Mouse (Mus musculus) thymus, postnatal 14 days (tissue): ENCODE measurements around the gene Gm44596.

Source experiments
- DNase-seq: peaks from one replicate; pipeline ENCODE4 v3.0.0; 2021

Gm44596 gene

DNA sequence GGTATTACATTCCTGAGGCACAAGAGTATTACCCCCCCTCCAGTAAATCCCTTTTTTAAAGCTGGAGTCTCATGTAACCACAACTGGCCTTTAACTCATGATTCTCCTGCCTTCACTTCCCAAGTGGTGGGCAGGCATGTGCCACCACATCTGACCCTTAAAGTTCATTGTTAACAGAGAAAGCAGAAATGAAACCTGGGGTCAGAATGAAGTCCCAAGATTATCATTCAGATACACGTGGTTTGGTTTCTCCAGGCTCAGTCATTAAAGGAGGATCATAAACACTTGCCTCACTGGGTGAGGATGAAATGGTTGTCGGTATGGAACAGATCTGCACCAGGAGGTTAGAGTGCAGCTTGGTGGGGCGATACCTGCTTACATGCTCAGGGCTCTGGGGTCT, 6.0 kb downstream of the Gm44596 start:
- DNase-seq = no peak

GRCm38 (mm10) chr6:128383752-128384151, 8.4 kb downstream of the Gm44596 start:
- DNase-seq = no peak

- DNase-seq = no peak
Observed at GRCm38 (mm10) chr6:128385026-128385425, 9.7 kb downstream of the Gm44596 start.

DNA sequence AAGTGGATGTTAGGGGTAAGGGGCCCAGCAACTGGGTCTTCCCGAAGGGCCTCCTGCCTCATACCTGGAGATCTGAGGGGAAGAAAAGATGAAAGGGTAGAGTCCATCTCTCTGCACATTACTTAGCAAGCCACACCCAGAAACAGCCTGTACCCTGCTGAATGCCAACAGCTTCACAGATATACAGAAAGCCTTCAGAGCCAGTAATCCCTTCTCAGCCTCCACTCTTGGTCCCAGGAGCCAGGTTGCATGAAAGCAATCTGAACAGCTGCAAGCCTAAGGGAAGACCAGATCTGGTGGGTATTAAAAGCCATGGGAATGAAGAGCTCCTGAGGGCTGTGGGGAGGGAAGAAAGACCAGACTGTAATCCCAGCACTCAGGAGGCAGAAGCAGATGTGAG, 13.9 kb downstream of the Gm44596 start:
- no peak for DNase-seq

DNA sequence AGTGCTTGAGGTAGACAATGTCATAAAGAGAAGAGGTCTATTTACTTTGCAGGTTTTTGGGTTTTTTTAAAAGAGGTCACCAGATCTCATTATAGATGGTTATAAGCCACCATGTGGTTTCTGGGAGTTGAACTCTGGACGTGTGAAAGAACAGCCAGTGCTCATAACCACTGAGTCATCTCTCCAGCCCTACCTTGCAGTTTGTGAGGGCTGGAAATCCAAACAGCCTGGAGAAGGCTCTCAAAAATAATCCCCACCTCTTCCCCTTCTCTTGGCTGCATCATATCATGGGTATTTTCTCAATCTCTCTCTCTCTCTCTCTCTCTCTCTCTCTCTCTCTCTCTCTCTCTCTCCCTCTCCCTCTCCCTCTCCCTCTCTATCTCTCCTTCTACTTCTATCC, 15.4 kb downstream of the Gm44596 start:
- DNase-seq = no peak

DNA sequence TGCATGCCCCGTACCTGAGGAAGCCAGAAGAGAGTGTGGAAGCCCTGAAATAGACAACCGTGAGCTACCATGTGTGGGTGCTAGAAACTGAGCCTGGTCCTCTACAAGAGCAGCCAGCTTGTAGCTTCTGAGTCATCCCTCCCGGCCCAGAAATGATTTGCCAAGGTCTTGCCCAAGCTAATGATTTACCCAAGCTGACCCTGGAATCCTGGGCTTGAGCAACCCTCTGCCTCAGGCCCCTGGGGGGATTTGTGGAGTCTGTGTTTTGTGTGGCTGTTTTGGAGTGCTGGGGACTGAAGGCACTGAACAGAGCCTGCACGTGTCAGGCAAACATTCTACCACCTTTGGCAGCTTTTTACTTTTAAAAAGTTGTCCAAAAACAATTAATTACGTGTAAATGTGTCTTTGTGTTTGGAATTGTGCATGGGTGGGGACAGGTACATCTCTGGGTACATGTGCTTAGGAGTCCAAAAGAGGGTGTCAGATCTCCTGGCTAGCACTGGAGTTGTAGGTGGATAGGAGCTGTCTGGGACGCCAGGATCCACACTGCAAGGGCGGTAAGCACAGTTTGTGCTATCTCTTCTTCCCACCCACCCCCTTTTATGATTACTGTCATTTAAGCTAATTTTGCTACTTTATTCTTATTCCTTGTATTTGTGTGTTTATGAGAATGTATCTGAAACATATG, 22.4 kb downstream of the Gm44596 start:
- no peak for DNase-seq

DNA sequence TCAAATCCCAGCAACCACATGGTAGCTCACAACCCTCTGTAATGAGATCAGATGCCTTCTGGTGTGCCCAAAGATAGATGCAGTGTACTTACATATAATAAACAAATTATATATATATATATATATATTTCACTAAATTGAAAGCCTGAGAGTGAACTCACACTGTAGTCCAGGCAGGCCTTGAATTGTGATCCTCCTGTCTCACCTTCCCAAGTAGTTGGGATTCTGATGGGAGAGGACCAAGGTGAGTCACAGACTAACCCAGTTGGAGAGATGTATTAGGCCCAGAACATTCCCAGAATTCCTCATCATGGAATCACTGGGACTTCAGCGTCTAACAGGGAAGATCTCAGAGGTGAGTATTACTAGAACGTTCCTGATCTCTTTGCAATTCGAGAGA, 23.7 kb downstream of the Gm44596 start, which contains the start of gene Nrip2:
Gene Nrip2 (plus strand): TSS at position 301 of the 400 bp plus-strand sequence.
- no peak for DNase-seq

GRCm38 (mm10) chr6:128399421-128400185, 24.3 kb downstream of the Gm44596 start:
- no peak for DNase-seq

- DNase-seq = no peak
Observed at GRCm38 (mm10) chr6:128404708-128405107, 29.4 kb downstream of the Gm44596 start.

DNA sequence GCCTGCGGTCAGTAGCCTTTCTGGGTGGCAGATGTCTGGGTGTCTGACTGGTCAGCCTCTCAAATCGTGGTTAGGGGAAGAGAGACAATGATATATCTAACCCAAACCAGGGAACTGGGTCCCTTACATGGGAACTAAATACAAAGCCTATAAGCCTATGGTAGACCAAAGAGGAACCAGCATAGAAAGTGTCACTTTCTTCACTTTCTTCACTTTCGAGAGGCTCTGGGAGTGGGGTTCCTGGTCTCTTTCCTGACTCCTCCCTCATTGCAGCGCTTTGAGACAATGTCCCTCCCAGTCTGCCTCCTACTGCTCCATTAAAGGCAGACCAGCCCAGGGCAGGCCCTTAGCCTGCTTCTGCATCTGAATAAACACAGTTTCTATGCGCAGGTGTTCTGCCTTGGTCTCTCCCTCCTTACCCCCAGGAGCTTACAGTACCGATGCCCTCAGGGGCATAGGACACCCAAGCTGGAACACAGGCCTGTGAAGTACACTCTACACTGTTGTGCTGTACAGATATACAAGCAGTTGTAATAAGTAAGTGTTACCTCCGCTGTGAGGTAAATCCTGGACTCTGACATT, 33.3 kb downstream of the Gm44596 start:
- no peak for DNase-seq

DNA sequence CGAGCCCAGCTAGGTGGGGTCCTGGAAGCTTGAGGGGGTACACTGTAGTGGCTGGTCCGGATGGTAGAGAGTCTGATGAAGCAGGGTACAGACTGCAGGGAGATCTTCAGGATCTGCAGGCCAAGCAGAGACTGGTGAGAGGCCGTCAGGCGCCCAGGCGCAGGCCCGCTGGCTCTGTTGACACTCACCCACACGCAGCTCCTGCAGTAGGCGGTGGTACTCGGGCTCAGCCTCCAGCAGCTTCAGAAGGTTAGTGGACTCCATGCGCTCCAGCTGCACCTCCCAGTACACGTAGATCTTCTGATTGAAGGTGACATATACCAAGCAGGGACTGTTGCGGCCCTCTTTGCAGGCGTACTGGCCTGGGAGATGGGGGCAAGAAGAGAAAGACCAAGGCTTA, 35.0 kb downstream of the Gm44596 start:
- DNase-seq = no peak

DNA sequence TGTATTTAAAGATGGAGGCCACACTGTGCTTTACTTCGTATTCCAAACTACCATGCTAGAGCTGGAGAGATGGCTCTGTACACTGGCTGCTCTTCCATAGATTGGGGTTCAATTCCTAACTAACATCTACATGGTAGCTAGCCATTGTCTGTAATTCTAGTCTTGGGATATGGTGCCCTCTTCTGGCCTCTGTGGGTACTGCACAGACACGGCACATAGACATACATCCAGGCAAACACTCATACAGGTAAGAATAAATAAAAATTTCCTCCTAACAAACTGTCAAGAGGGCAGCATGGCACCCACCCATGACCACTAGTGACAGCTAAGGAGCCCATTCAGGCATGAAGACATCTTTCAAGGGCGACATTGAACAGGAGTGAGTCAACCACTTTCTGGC, 35.8 kb downstream of the Gm44596 start:
- DNase-seq = peak; percentile 75

DNA sequence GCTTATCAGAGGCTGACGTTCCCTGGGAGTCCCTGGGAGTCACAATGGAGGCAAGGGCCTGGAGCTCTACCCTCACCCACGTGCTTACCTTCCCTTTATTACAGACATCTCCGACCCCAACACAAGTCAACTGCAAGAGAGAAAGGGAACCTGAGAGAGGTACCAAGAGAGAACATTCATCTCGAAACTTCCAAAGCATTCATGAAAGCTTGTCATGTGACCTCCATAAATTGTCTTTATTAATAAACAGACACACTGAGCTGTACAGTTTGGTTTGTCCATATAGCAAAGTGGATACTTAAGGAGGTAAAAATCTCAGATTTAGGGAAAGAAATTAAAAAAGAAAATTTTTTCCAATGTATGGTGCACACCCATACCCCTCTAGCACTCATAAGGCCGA, 40.9 kb downstream of the Gm44596 start:
- DNase-seq = no peak

DNA sequence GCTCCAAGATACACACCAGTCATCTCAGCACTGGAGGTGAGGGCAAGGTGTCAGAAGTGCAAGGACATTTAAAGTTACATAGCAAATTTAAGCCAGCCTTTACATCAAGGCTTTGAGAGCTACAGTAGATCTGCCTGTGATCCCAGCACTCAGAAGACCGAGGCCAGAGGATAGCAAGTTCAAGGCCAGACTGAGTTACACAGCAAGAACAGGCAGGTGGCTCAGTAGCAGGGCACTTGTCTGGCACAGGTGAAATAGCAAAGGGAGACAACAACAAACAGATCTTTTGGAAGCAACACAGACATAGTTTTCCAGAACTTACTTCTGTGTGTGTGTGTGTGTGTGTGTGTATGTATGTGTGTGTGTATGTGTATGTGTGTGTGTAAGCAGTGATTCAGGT, 42.8 kb downstream of the Gm44596 start:
- no peak for DNase-seq

DNA sequence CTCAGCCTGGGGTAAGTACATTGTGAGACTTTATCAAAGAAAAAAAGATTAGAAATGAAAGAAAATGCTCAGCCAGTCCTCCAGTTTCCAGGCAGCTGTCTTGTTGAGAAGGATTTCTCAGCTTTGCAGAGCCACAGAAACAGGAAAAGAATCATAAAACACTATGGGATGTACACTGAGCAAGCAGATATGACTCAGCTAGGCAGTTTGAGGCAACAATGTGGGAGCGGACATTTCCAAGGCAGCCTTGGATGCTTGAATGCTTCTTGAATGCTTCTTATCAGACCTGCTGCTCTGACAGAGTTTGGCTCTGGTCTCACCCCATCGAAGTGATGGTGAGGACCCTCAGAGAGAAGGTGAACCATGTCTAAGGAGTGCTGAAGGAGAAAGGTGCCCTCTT, 45.7 kb downstream of the Gm44596 start:
- no peak for DNase-seq

DNA sequence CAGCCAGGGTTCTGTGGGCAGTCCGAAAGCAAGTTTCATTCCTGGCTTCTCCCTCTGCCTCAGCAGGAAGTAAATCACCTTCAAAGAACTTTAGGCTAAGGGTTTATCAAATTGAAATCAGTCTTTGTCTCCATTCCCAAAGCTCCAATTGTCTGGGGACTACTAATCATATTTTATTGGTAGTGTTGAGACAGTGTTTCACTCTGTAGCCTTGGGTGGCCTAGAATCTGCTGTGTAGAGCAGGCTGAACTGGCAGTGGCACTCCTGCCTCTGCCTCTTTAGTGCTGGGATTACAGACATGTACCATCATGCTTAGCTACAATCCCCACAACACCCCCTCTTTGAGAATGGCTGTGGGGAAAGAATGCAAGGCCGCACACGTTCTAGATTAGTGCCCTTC, 46.2 kb downstream of the Gm44596 start:
- DNase-seq = no peak

DNA sequence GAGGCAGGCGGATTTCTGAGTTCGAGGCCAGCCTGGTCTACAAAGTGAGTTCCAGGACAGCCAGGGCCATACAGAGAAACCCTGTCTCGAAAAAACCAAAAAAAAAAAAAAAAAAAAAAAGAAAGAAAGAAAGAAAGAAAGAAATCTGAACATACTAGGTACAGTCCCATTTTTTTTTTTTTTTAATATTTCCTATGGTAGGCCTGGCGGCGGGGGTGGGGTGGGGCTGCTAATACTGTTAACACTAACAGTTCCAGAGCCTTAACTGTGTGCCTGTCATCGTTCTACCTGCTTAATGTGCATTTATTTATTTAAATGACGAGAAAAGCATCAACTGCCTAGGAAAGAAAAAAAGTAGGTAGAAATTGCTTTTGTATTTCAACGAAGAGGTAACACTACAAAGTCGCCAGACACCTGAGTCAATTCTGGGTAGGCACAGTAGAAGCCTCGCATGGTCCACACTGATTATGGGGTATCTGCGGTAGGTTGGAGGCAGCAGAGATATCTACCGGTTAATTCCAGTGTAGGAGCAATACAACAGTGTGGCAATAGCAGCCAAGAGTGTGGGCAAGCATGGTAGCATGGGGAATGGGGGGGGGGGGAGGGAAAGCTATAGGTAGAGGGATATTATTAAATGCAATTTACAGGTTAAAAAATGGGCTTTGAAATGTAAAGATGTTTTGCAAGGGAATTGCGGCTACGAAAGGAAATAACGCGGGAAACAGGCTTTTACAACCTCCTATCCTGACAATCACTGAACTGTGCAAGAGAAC, 48.4 kb downstream of the Gm44596 start:
- DNase-seq = no peak

- DNase-seq = peak; percentile 95
Observed at GRCm38 (mm10) chr6:128424269-128425019, 49.1 kb downstream of the Gm44596 start, which contains the start of gene Itfg2. TSS of gene Itfg2 (minus strand) at chr6:128424931.

- DNase-seq = peak; percentile 28
Observed at GRCm38 (mm10) chr6:128425046-128425445, 49.7 kb downstream of the Gm44596 start.

DNA sequence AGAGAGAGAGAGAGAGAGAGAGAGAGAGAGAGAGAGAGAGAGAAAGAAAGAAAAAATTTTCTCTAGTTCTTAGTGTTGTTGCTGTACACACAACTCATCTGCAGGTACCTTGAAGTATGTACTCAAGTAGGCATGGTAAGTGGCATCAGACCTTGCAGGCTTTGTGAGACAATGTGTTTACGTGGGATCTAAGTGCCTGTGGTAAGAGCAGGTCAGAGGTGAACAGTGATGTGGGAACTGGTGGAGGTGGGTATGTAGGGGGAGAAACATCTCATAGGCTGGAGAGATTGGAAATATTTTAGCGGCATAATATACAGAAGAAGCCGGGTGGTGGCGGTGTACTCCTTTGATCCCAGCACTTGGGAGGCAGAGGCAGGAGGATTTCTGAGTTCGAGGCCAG, 52.3 kb downstream of the Gm44596 start:
- DNase-seq = no peak

- no peak for DNase-seq
Observed at GRCm38 (mm10) chr6:128429300-128429699, 54.0 kb downstream of the Gm44596 start.

DNA sequence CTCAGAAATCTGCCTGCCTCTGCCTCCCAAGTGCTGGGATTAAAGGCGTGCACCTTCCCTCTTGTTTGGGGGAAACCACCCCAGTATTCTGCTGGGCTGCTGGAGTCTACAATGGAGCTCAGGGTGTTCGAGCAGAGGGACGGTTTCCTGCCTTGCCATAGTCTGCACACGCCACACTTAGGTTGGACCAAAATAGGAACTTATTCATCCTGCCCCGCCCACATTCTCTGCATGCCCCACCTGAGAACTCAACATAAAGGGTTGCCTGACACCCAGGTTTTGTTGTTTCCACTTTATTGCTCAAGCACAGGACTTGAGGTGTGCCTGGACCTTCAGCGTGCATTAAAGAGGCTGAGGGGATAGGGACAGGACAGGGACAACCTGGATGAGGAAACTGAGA, 54.5 kb downstream of the Gm44596 start:
- DNase-seq = no peak
